Mouse (Mus musculus) hindbrain, embryonic 15.5 days (tissue): ENCODE measurements around the gene Vmn2r85. TPM values are rescaled to one million over a fixed set of nuclear protein-coding genes. Genes with fewer than 3 reads are reported as not detected.
"Not testable (repeated sequence)": the region's sequence is repeated elsewhere in the genome, so short reads cannot be mapped to it uniquely, and the experiment has no call there.

Experiments used
- ATAC-seq: fragments of 200-750 bp; cut with Nextera tagmentation; 2 replicates; pipeline ENCODE4 v1.8.0; 2017; ENCODE audit warnings: low read depth, moderate number of reproducible peaks, moderate TSS enrichment; ENCODE audit not compliant: low FRiP score
- H3K27ac ChIP-seq: fragments of 300-500 bp; sonication (generic); replicated peaks from 2 replicates; pipeline ENCODE4 v1.5.1; 2015; ENCODE audit warnings: mild to moderate bottlenecking, inconsistent platforms
- H3K27me3 ChIP-seq: fragments of 300-500 bp; sonication (generic); 2 replicates; pipeline ENCODE4 v1.6.1; 2015; ENCODE audit warnings: control low read depth, inconsistent platforms
- H3K36me3 ChIP-seq: fragments of 300-500 bp; sonication (generic); 2 replicates; pipeline ENCODE4 v1.6.1; 2015; ENCODE audit warnings: control low read depth, inconsistent platforms
- H3K4me1 ChIP-seq: fragments of 300-500 bp; sonication (generic); replicated peaks from 2 replicates; pipeline ENCODE4 v1.6.1; 2015; ENCODE audit warnings: control low read depth, inconsistent platforms
- H3K4me2 ChIP-seq: fragments of 300-500 bp; sonication (generic); 2 replicates; pipeline ENCODE4 v1.6.1; 2015; ENCODE audit warnings: moderate library complexity, mild to moderate bottlenecking, inconsistent platforms
- H3K4me3 ChIP-seq: fragments of 300-500 bp; sonication (generic); 2 replicates; pipeline ENCODE4 v1.5.1; 2015; ENCODE audit warnings: mild to moderate bottlenecking, inconsistent platforms
- H3K9ac ChIP-seq: fragments of 300-500 bp; sonication (generic); 2 replicates; pipeline ENCODE4 v1.6.1; 2015; ENCODE audit warnings: inconsistent platforms
- H3K9me3 ChIP-seq: fragments of 300-500 bp; sonication (generic); 2 replicates; pipeline ENCODE4 v1.6.1; 2016; ENCODE audit warnings: control low read depth, inconsistent platforms
- whole genome bisulfite sequencing: fragments of 180-500 bp; shearing (Covaris S2); methylation state at CpG from one replicate; pipeline ENCODE4 v1.1.7; 2015; 5-methylcytosine and 5-hydroxymethylcytosine counted together
- polyA plus RNA-seq: library from polyadenylated mRNA; unstranded; fragments of >200 nt; fragmentation: Nextera tagmentation; extraction: Ambion mirVana; gene quantifications from 2 replicates; pipeline ENCODE4 v1.2.1, GENCODE M21; 2015

Vmn2r85 gene
- not detected in 2 replicates for polyA plus RNA-seq

GRCm38 (mm10) chr10:130429603-130430002 is at the start of gene Vmn2r85:
Gene Vmn2r85, minus strand, starts transcription at chr10:130429703.
- H3K9me3 ChIP-seq, H3K27me3 ChIP-seq, H3K4me3 ChIP-seq, H3K4me1 ChIP-seq, H3K9ac ChIP-seq, H3K27ac ChIP-seq, H3K4me2 ChIP-seq, ATAC-seq, H3K36me3 ChIP-seq: not testable (repeated sequence)

DNA sequence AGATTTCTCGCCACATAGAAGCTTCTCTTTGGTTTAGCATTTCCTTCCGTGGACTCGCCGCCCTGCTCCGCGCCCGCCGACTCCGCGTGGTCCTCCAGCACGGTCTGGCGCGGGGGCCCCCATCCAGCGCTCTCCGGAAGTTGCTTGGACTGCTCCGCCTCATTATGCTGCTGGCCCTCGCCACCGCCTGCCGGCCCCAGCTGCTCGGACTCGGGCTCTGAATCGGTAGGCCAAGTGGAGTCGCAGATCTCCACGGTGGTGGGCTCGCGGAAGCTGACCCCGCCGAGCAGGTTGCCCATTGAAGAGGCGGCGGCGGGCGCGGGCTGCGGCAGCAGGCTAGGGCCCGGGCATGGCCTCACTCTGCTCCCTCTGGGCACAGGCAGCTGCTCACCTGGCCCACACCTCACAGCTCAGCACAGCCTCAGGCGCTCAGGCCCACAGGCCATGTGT is 40.8 kb upstream of the Vmn2r85 start:
- peak; percentile 99 for ATAC-seq
- Histone ChIP-seq H3K4me1 (no peaks in the 10 kb centered on the region), H3K4me2 (peak overlapping the region; percentile 91), H3K27me3 (no peaks in the 10 kb centered on the region), H3K4me3 (peak overlapping the region; percentile 56), H3K27ac (no peak overlapping the region; the same call in 1 of the 2 replicates), H3K9ac (peak overlapping the region; percentile 45), H3K9me3 (no peaks in the 10 kb centered on the region), H3K36me3 (no peaks in the 10 kb centered on the region)
- WGBS, result 6% methylated on average over 36 of the region's 36 CpGs

DNA sequence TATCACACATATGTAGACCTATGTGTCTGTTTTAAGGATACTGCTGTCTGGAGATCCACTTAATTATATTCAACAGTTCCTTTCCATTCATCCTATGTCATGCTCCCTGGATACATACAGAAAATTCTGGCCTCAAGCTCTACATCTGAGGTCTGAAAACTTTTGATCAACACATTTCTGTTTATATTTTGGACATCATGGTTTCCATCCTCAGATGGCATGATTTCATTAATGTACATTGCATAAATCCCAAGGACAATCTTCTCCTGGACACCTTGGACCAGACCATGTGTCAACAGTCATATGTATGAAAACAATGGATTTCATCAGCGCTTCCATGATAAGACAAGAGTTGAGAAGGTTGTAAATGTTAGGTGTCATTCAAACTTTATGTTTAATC is 26.4 kb upstream of the Vmn2r85 start, which contains the start of gene Vmn2r86:
TSS of gene Vmn2r86 (minus strand) at position 101 of the 400 bp plus-strand sequence.
- not testable (repeated sequence) for H3K4me1 ChIP-seq, H3K9ac ChIP-seq, ATAC-seq, H3K27ac ChIP-seq, H3K36me3 ChIP-seq, H3K4me3 ChIP-seq, H3K9me3 ChIP-seq, H3K4me2 ChIP-seq, H3K27me3 ChIP-seq
- 87% methylated on average over 1 of the region's 1 CpGs for WGBS

GRCm38 (mm10) chr10:130444776-130445175 is 15.3 kb upstream of the Vmn2r85 start:
- H3K4me1 ChIP-seq, result no peaks in the 10 kb centered on the region
- no peaks in the 10 kb centered on the region for H3K36me3 ChIP-seq
- no peak overlapping the region for H3K27ac ChIP-seq
- no peak for ATAC-seq
- no peak overlapping the region for H3K4me2 ChIP-seq
- WGBS, result 93% methylated on average over 21 of the region's 21 CpGs
- H3K9me3 ChIP-seq, result no peaks in the 10 kb centered on the region
- no peaks in the 10 kb centered on the region for H3K27me3 ChIP-seq
- no peak overlapping the region for H3K9ac ChIP-seq
- H3K4me3 ChIP-seq, result no peak overlapping the region

- not testable (repeated sequence) for H3K4me1 ChIP-seq, ATAC-seq, H3K9ac ChIP-seq, H3K9me3 ChIP-seq, H3K4me2 ChIP-seq, H3K4me3 ChIP-seq, H3K27me3 ChIP-seq, H3K36me3 ChIP-seq, H3K27ac ChIP-seq
- 89% methylated on average over 11 of the region's 11 CpGs for WGBS
These were observed 4.8 kb upstream of the Vmn2r85 start for GRCm38 (mm10) chr10:130434185-130434898.

- H3K27ac ChIP-seq, ATAC-seq, H3K4me1 ChIP-seq, H3K36me3 ChIP-seq, H3K4me2 ChIP-seq, H3K9ac ChIP-seq, H3K9me3 ChIP-seq, H3K27me3 ChIP-seq, H3K4me3 ChIP-seq: not testable (repeated sequence)
- 84% methylated on average over 2 of the region's 2 CpGs for WGBS
These were observed 7.1 kb downstream of the Vmn2r85 start for GRCm38 (mm10) chr10:130422368-130422767.

DNA sequence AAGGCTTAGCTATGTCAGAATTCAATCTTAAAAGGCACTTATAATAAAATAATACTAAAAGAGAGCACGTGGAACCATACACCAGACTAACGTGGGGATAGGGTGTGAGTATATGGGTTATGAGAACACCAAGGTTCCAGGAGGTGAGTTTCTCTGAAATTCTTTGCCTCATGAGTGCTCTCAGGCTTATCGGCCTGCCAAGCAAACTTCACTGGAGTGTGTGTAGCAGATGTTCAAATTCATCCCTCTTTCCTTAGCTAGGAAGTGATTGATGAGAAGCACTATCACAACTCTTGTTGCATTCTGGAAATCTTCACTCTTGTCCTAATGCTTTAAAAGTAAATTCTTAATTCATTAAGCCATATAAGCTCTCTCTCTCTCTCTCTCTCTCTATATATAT is 9.1 kb downstream of the Vmn2r85 start:
- 83% methylated on average over 3 of the region's 3 CpGs for WGBS

GRCm38 (mm10) chr10:130419954-130420353 is 9.5 kb downstream of the Vmn2r85 start:
- H3K4me2 ChIP-seq, H3K36me3 ChIP-seq, H3K9me3 ChIP-seq, H3K4me1 ChIP-seq, H3K27me3 ChIP-seq, H3K27ac ChIP-seq, H3K9ac ChIP-seq, H3K4me3 ChIP-seq, ATAC-seq: not testable (repeated sequence)
- 53% methylated on average over 2 of the region's 2 CpGs for WGBS

More for the DNA sequence above, 9.1 kb downstream of the Vmn2r85 start:
- no peak overlapping the region for H3K27ac ChIP-seq
- H3K4me3 ChIP-seq, result no peak overlapping the region
- no peak for ATAC-seq
- H3K4me1 ChIP-seq, result no peaks in the 10 kb centered on the region
- H3K36me3 ChIP-seq, result no peaks in the 10 kb centered on the region
- H3K9me3 ChIP-seq, result no peaks in the 10 kb centered on the region
- no peaks in the 10 kb centered on the region for H3K27me3 ChIP-seq
- no peak overlapping the region for H3K9ac ChIP-seq
- H3K4me2 ChIP-seq, result no peak overlapping the region

GRCm38 (mm10) chr10:130416352-130416751 is 13.2 kb downstream of the Vmn2r85 start:
- not testable (repeated sequence) for H3K27ac ChIP-seq, H3K4me1 ChIP-seq, H3K4me2 ChIP-seq, H3K4me3 ChIP-seq, H3K36me3 ChIP-seq, ATAC-seq, H3K9me3 ChIP-seq, H3K27me3 ChIP-seq, H3K9ac ChIP-seq

- 0 out of 2 replicates have a peak, but pooled peaks have one; percentile 51 for ATAC-seq
These were observed 17.3 kb downstream of the Vmn2r85 start for GRCm38 (mm10) chr10:130412167-130412698.

DNA sequence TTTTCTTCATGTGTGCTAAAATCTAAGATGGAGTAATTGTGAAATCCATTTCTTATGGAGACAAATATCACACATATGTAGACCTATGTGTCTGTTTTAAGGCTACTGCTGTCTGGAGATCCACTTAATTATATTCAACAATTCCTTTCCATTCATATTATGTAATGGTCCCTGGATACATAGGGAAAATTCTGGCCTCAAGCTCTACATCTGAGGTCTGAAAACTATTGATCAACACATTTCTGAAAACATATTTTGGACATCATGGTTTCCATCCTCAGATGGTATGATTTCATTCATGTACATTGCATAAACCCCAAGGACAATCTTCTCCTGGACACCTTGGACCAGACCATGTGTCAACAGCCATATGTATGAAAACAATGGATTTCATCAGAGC is 35.3 kb downstream of the Vmn2r85 start, which contains the start of gene Vmn2r84:
TSS of gene Vmn2r84 (minus strand) at position 101 of the 400 bp plus-strand sequence.
- Histone ChIP-seq H3K4me2 (no peak within 1 kb of the TSS), H3K4me1 (no peaks in the 10 kb centered on the region)
- no peak for ATAC-seq

More at GRCm38 (mm10) chr10:130412167-130412698, 17.3 kb downstream of the Vmn2r85 start:
- not testable (repeated sequence) for H3K4me1 ChIP-seq, H3K9me3 ChIP-seq, H3K9ac ChIP-seq, H3K4me3 ChIP-seq, H3K27ac ChIP-seq, H3K27me3 ChIP-seq, H3K36me3 ChIP-seq, H3K4me2 ChIP-seq
- 71% methylated on average over 34 of the region's 35 CpGs for WGBS

DNA sequence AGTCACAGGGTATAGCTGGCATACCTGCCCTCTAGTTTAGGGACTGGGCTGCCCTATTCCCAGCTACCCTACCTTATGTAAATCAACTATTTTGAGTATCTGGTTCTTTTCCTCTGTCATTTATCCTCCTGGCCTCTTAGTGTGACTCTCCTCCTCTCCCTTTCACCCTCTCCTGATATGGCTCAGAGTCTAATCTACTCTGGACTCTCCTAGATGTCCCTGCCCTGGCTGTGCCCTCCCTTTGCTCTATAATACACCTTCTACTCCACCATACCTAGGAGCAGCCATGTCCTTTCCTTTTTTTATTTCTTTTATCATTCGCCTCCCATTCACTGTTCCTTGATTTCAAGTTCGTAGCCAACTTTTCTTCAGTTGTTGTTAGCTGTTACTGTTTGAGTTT is 54.4 kb downstream of the Vmn2r85 start:
- ATAC-seq, result no peak
- 88% methylated on average over 2 of the region's 2 CpGs for WGBS
- no peaks in the 10 kb centered on the region for H3K9me3 ChIP-seq
- no peaks in the 10 kb centered on the region for H3K4me1 ChIP-seq
- no peaks in the 10 kb centered on the region for H3K27me3 ChIP-seq
- no peak overlapping the region for H3K4me2 ChIP-seq
- H3K9ac ChIP-seq, result no peak overlapping the region
- H3K4me3 ChIP-seq, result no peak overlapping the region
- no peaks in the 10 kb centered on the region for H3K36me3 ChIP-seq
- H3K27ac ChIP-seq, result no peak overlapping the region

More for the DNA sequence above, 35.3 kb downstream of the Vmn2r85 start, which contains the start of gene Vmn2r84:
- no peaks in the 10 kb centered on the region for H3K9me3 ChIP-seq
- no peak within 1 kb of the TSS for H3K9ac ChIP-seq
- H3K36me3 ChIP-seq, result no peaks in the 10 kb centered on the region
- H3K4me3 ChIP-seq, result no peak within 1 kb of the TSS
- no peak within 1 kb of the TSS for H3K27ac ChIP-seq
- H3K27me3 ChIP-seq, result no peaks in the 10 kb centered on the region
